Mouse (Mus musculus) intestine, embryonic 14.5 days (tissue): ENCODE results near the gene Grik1. TPM values are rescaled to one million over a fixed set of nuclear protein-coding genes. Genes with fewer than 3 reads are reported as not detected.

Source experiments
- ATAC-seq: fragments of 200-750 bp; cut with Nextera tagmentation; replicated peaks from 2 replicates; pipeline ENCODE4 v1.8.0; 2017; ENCODE audit warnings: low read depth, moderate number of reproducible peaks, moderate TSS enrichment, moderate library complexity; ENCODE audit not compliant: low FRiP score, low TSS enrichment
- DNase-seq: peaks from one replicate; pipeline ENCODE4 v3.0.0-alpha.2; 2018; ENCODE audit warnings: low spot score
- H3K27ac ChIP-seq: fragments of 300-500 bp; sonication (generic); 2 replicates; pipeline ENCODE4 v1.5.1; 2014; ENCODE audit warnings: low read depth, mild to moderate bottlenecking, control low read depth
- H3K27me3 ChIP-seq: fragments of 300-500 bp; sonication (generic); replicated peaks from 2 replicates; pipeline ENCODE4 v1.6.1; 2014; ENCODE audit warnings: low read length, control low read depth; ENCODE audit not compliant: control insufficient read depth, insufficient read depth
- H3K36me3 ChIP-seq: fragments of 300-500 bp; sonication (generic); 2 replicates; pipeline ENCODE4 v1.6.1; 2014; ENCODE audit warnings: low read length, control low read depth; ENCODE audit not compliant: control insufficient read depth, insufficient read depth
- H3K4me1 ChIP-seq: fragments of 300-500 bp; sonication (generic); replicated peaks from 2 replicates; pipeline ENCODE4 v1.6.1; 2014; ENCODE audit warnings: low read length, control low read depth, mixed read lengths; ENCODE audit not compliant: control insufficient read depth, insufficient read depth
- H3K4me2 ChIP-seq: fragments of 300-500 bp; sonication (generic); 2 replicates; pipeline ENCODE4 v1.6.1; 2014; ENCODE audit warnings: low read length
- H3K4me3 ChIP-seq: fragments of 300-500 bp; sonication (generic); 2 replicates; pipeline ENCODE4 v1.5.1; 2014; ENCODE audit warnings: low read depth, low read length, control low read depth, mixed read lengths
- H3K9ac ChIP-seq: fragments of 300-500 bp; sonication (generic); 2 replicates; pipeline ENCODE4 v1.6.1; 2014; ENCODE audit warnings: mild to moderate bottlenecking, low read length
- H3K9me3 ChIP-seq: fragments of 300-500 bp; sonication (generic); 2 replicates; pipeline ENCODE4 v1.6.1; 2016; ENCODE audit warnings: low read length, control low read depth; ENCODE audit not compliant: control insufficient read depth
- WGBS: fragments of 180-500 bp; shearing (Covaris S2); extraction: QIAGEN DNeasy Blood & Tissue Kit; methylation state at CpG from one replicate; pipeline ENCODE4 v1.1.7; 2014; 5-methylcytosine and 5-hydroxymethylcytosine counted together
- polyA plus RNA-seq: library from polyadenylated mRNA; unstranded; fragments of >200 nt; fragmentation: Nextera tagmentation; extraction: Ambion mirVana; gene quantifications from 2 replicates; pipeline ENCODE4 v1.2.1, GENCODE M21; 2014

Grik1 gene
- polyA plus RNA-seq, 1 experiment from 2014 or later, result 1.3 TPM

- Histone ChIP-seq H3K27ac (no peak overlapping the region), H3K4me2 (no peak overlapping the region), H3K36me3 (no peaks in the 10 kb centered on the region), H3K4me1 (no peaks in the 10 kb centered on the region), H3K9me3 (no peaks in the 10 kb centered on the region), H3K27me3 (no peaks in the 10 kb centered on the region), H3K9ac (no peak overlapping the region), H3K4me3 (no peak overlapping the region)
- WGBS, result 93% methylated on average over 6 of the region's 6 CpGs
- DNase-seq, result no peak
- no peak for ATAC-seq
Measured at GRCm38 (mm10) chr16:87971911-87972310, 318.2 kb downstream of the Grik1 start.

DNA sequence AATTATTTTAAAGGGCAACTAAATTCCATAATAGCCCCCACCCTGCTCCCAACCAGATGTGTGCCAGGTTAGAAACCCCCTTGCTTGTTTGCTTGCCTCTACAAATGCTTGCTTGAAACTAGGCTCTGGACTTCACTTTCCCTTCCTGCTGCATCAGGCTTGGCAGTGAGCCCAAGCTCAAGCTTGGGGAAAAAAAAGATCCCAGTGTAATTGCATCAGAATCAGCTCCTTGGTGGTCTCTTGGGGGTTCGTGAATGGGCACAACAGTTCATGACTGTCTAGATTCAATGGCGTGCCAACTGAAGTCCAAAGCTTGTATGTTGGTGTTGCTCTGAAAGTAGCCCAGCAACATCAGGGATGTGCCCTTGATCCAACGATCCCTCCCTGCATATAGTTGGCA lies 320.1 kb downstream of the Grik1 start:
- H3K27ac ChIP-seq, result no peak overlapping the region
- H3K36me3 ChIP-seq, result no peaks in the 10 kb centered on the region
- no peaks in the 10 kb centered on the region for H3K27me3 ChIP-seq
- H3K9ac ChIP-seq, result no peak overlapping the region
- no peaks in the 10 kb centered on the region for H3K4me1 ChIP-seq
- WGBS, result 81% methylated on average over 3 of the region's 3 CpGs
- no peak overlapping the region for H3K4me2 ChIP-seq
- DNase-seq, result no peak
- no peak overlapping the region for H3K4me3 ChIP-seq
- no peak for ATAC-seq
- no peaks in the 10 kb centered on the region for H3K9me3 ChIP-seq

GRCm38 (mm10) chr16:87961419-87961818 lies 328.6 kb downstream of the Grik1 start:
- no peaks in the 10 kb centered on the region for H3K4me1 ChIP-seq
- no peak overlapping the region for H3K4me2 ChIP-seq
- no peaks in the 10 kb centered on the region for H3K36me3 ChIP-seq
- H3K4me3 ChIP-seq, result no peak overlapping the region
- ATAC-seq (no peak), DNase-seq (no peak)
- 79% methylated on average over 6 of the region's 6 CpGs for WGBS
- H3K9ac ChIP-seq, result no peak overlapping the region
- no peaks in the 10 kb centered on the region for H3K27me3 ChIP-seq
- H3K9me3 ChIP-seq, result no peaks in the 10 kb centered on the region
- H3K27ac ChIP-seq, result no peak overlapping the region

- Histone ChIP-seq H3K4me3 (no peak overlapping the region), H3K9ac (no peak overlapping the region), H3K9me3 (no peaks in the 10 kb centered on the region), H3K4me2 (no peak overlapping the region), H3K27me3 (no peaks in the 10 kb centered on the region), H3K36me3 (no peaks in the 10 kb centered on the region), H3K27ac (no peak overlapping the region), H3K4me1 (no peaks in the 10 kb centered on the region)
- ATAC-seq, result no peak
- WGBS, result 84% methylated on average over 10 of the region's 10 CpGs
- DNase-seq, result no peak
Measured at GRCm38 (mm10) chr16:87957449-87957848, 332.6 kb downstream of the Grik1 start.

GRCm38 (mm10) chr16:87956178-87956577 lies 333.9 kb downstream of the Grik1 start:
- no peaks in the 10 kb centered on the region for H3K27me3 ChIP-seq
- H3K9me3 ChIP-seq, result no peaks in the 10 kb centered on the region
- no peak overlapping the region for H3K27ac ChIP-seq
- no peak overlapping the region for H3K4me2 ChIP-seq
- no peak overlapping the region for H3K4me3 ChIP-seq
- H3K4me1 ChIP-seq, result no peaks in the 10 kb centered on the region
- ATAC-seq (no peak), DNase-seq (no peak)
- no peak overlapping the region for H3K9ac ChIP-seq
- no peaks in the 10 kb centered on the region for H3K36me3 ChIP-seq
- 69% methylated on average over 5 of the region's 5 CpGs for WGBS

- H3K4me2 ChIP-seq, result no peak overlapping the region
- H3K9me3 ChIP-seq, result no peaks in the 10 kb centered on the region
- ATAC-seq, result no peak
- DNase-seq, result no peak
- H3K4me1 ChIP-seq, result no peaks in the 10 kb centered on the region
- H3K27me3 ChIP-seq, result no peaks in the 10 kb centered on the region
- no peak overlapping the region for H3K4me3 ChIP-seq
- 81% methylated on average over 9 of the region's 9 CpGs for WGBS
- H3K36me3 ChIP-seq, result no peaks in the 10 kb centered on the region
- H3K27ac ChIP-seq, result no peak overlapping the region
- no peak overlapping the region for H3K9ac ChIP-seq
Measured at GRCm38 (mm10) chr16:87954715-87955441, 335.2 kb downstream of the Grik1 start.

- Histone ChIP-seq H3K4me1 (no peaks in the 10 kb centered on the region), H3K36me3 (no peaks in the 10 kb centered on the region), H3K27me3 (no peaks in the 10 kb centered on the region), H3K9ac (no peak overlapping the region), H3K27ac (no peak overlapping the region), H3K4me3 (no peak overlapping the region), H3K9me3 (no peaks in the 10 kb centered on the region), H3K4me2 (no peak overlapping the region)
- ATAC-seq (no peak), DNase-seq (no peak)
- WGBS, result 78% methylated on average over 4 of the region's 4 CpGs
Measured at GRCm38 (mm10) chr16:87953176-87953575, 336.9 kb downstream of the Grik1 start.

DNA sequence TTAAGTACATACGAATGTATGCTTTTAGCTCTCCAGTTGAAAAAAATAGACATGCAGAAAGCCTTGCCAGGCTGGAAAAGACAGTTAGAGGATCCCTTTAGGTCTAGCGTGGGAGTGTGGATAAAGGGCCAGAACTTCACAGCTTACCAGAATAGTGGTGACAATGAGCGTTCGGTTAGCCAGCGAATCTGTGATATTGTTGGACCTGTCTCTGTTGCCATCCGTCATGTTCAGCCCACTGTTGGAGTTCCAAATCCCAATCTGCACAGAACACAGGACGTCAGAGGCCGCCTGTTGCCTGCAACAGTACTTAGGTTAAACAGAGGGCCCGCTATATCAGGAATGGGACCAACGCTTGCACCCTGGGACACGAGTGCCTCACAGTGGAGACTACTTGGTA lies 340.2 kb downstream of the Grik1 start:
- DNase-seq (no peak), ATAC-seq (no peak)
- no peak overlapping the region for H3K4me2 ChIP-seq
- H3K36me3 ChIP-seq, result no peaks in the 10 kb centered on the region
- H3K9ac ChIP-seq, result no peak overlapping the region
- no peak overlapping the region for H3K27ac ChIP-seq
- no peaks in the 10 kb centered on the region for H3K9me3 ChIP-seq
- H3K4me3 ChIP-seq, result no peak overlapping the region
- H3K27me3 ChIP-seq, result no peaks in the 10 kb centered on the region
- H3K4me1 ChIP-seq, result no peaks in the 10 kb centered on the region
- WGBS, result 88% methylated on average over 11 of the region's 11 CpGs

- 77% methylated on average over 4 of the region's 4 CpGs for WGBS
- ATAC-seq, result no peak
- DNase-seq, result no peak
Measured at GRCm38 (mm10) chr16:87948122-87948521, 341.9 kb downstream of the Grik1 start.

More at GRCm38 (mm10) chr16:87948122-87948521, 341.9 kb downstream of the Grik1 start:
- H3K4me2 ChIP-seq, result no peak overlapping the region
- H3K27me3 ChIP-seq, result no peaks in the 10 kb centered on the region
- no peak overlapping the region for H3K4me3 ChIP-seq
- H3K36me3 ChIP-seq, result no peaks in the 10 kb centered on the region
- no peak overlapping the region for H3K9ac ChIP-seq
- no peaks in the 10 kb centered on the region for H3K9me3 ChIP-seq
- no peaks in the 10 kb centered on the region for H3K4me1 ChIP-seq
- no peak overlapping the region for H3K27ac ChIP-seq
